Mouse (Mus musculus): Measurements from ENCODE around the gene Mindy1. TPM values are rescaled to one million over a fixed set of nuclear protein-coding genes. Genes with fewer than 3 reads are reported as not detected.
A peak's percentile ranks its signal among the peaks of the same experiment; 100 is the strongest.

Mindy1 gene
- polyA plus RNA-seq, 2 experiments from 2014 or later, result 22.1 to 25.3 TPM

- no peak for ATAC-seq
Measured at GRCm38 (mm10) chr3:95269789-95270188, 11.4 kb upstream of the Mindy1 start.

GRCm38 (mm10) chr3:95270766-95271364 is 10.3 kb upstream of the Mindy1 start:
- no peak for ATAC-seq

- ATAC-seq, result no peak
Measured at GRCm38 (mm10) chr3:95273471-95273870, 7.7 kb upstream of the Mindy1 start.

- no peak for ATAC-seq
Measured at GRCm38 (mm10) chr3:95274453-95274852, 6.7 kb upstream of the Mindy1 start.

GRCm38 (mm10) chr3:95275161-95275560 is 6.0 kb upstream of the Mindy1 start:
- no peak for ATAC-seq

GRCm38 (mm10) chr3:95276428-95276934 is 4.7 kb upstream of the Mindy1 start:
- ATAC-seq, result no peak

- no peak for ATAC-seq
Measured at GRCm38 (mm10) chr3:95277149-95277551, 4.0 kb upstream of the Mindy1 start.

GRCm38 (mm10) chr3:95280747-95281146 is 398 bp upstream of the Mindy1 start:
- ATAC-seq, result no peak

- ATAC-seq, result no peak
Measured at GRCm38 (mm10) chr3:95282381-95282864, 1.3 kb downstream of the Mindy1 start.

- peak; percentile 27 for ATAC-seq
Measured at GRCm38 (mm10) chr3:95282865-95283588, 1.9 kb downstream of the Mindy1 start.

- ATAC-seq, result no peak
Measured at GRCm38 (mm10) chr3:95283589-95283941, 2.4 kb downstream of the Mindy1 start.

GRCm38 (mm10) chr3:95284062-95284461 is 2.9 kb downstream of the Mindy1 start:
- ATAC-seq, result no peak

GRCm38 (mm10) chr3:95284501-95285281 is 3.5 kb downstream of the Mindy1 start:
- no peak for ATAC-seq

- ATAC-seq, result no peak
Measured at GRCm38 (mm10) chr3:95285390-95285789, 4.2 kb downstream of the Mindy1 start.

- ATAC-seq, result no peak
Measured at GRCm38 (mm10) chr3:95286011-95286410, 4.9 kb downstream of the Mindy1 start.

- ATAC-seq, result no peak
Measured at GRCm38 (mm10) chr3:95286510-95286909, 5.4 kb downstream of the Mindy1 start.

- no peak for ATAC-seq
Measured at GRCm38 (mm10) chr3:95287541-95287940, 6.4 kb downstream of the Mindy1 start.

GRCm38 (mm10) chr3:95289419-95289818 is 8.3 kb downstream of the Mindy1 start:
- ATAC-seq, result no peak

GRCm38 (mm10) chr3:95290156-95290555 is 9.0 kb downstream of the Mindy1 start:
- ATAC-seq, result no peak

- ATAC-seq, result no peak
Measured at GRCm38 (mm10) chr3:95291041-95291440, 9.9 kb downstream of the Mindy1 start.

- no peak for ATAC-seq
Measured at GRCm38 (mm10) chr3:95292899-95293298, 11.8 kb downstream of the Mindy1 start.

- no peak for ATAC-seq
Measured at GRCm38 (mm10) chr3:95293537-95293936, 12.4 kb downstream of the Mindy1 start.

- no peak for ATAC-seq
Measured at GRCm38 (mm10) chr3:95294316-95294715, 13.2 kb downstream of the Mindy1 start.
